Mouse (Mus musculus) neural tube, embryonic 11.5 days (tissue): ENCODE measurements around the gene Cypt3. TPM values are rescaled to one million over a fixed set of nuclear protein-coding genes. Genes with fewer than 3 reads are reported as not detected.

Experiments used
- ATAC-seq: fragments of 200-750 bp; cut with Nextera tagmentation; 2 replicates; pipeline ENCODE4 v1.8.0; 2017; ENCODE audit warnings: moderate number of reproducible peaks, mild to moderate bottlenecking, moderate TSS enrichment, moderate library complexity; ENCODE audit not compliant: insufficient read depth, low FRiP score, low TSS enrichment
- DNase-seq: peaks from one replicate; pipeline ENCODE4 v3.0.0-alpha.2; 2015; ENCODE audit warnings: low spot score
- H3K27ac ChIP-seq: fragments of 300-500 bp; sonication (generic); 2 replicates; pipeline ENCODE4 v1.5.1; 2014; ENCODE audit warnings: low read depth, mild to moderate bottlenecking, low read length
- H3K27me3 ChIP-seq: fragments of 300-500 bp; sonication (generic); 2 replicates; pipeline ENCODE4 v1.6.1; 2014; ENCODE audit warnings: mild to moderate bottlenecking, low read length, mixed read lengths; ENCODE audit not compliant: control insufficient read depth, insufficient read depth
- H3K36me3 ChIP-seq: fragments of 300-500 bp; sonication (generic); 2 replicates; pipeline ENCODE4 v1.6.1; 2014; ENCODE audit warnings: mild to moderate bottlenecking, low read length, moderate library complexity, mixed read lengths; ENCODE audit not compliant: control insufficient read depth, insufficient read depth
- H3K4me1 ChIP-seq: fragments of 300-500 bp; sonication (generic); 2 replicates; pipeline ENCODE4 v1.6.1; 2014; ENCODE audit warnings: low read length, mixed read lengths; ENCODE audit not compliant: control insufficient read depth, insufficient read depth
- H3K4me2 ChIP-seq: fragments of 300-500 bp; sonication (generic); 2 replicates; pipeline ENCODE4 v1.6.1; 2014; ENCODE audit warnings: low read depth, mild to moderate bottlenecking, moderate library complexity
- H3K4me3 ChIP-seq: fragments of 300-500 bp; sonication (generic); 2 replicates; pipeline ENCODE4 v1.5.1; 2014; ENCODE audit warnings: low read depth, low read length
- H3K9ac ChIP-seq: fragments of 300-500 bp; sonication (generic); 2 replicates; pipeline ENCODE4 v1.6.1; 2014; ENCODE audit warnings: mild to moderate bottlenecking, low read length
- H3K9me3 ChIP-seq: fragments of 300-500 bp; sonication (generic); 2 replicates; pipeline ENCODE4 v1.6.1; 2016; ENCODE audit warnings: low read length; ENCODE audit not compliant: control insufficient read depth
- WGBS: fragments of 180-500 bp; shearing (Covaris S2); extraction: QIAGEN DNeasy Blood & Tissue Kit; methylation state at CpG from one replicate; pipeline ENCODE4 v1.1.7; 2014; 5-methylcytosine and 5-hydroxymethylcytosine counted together
- polyA plus RNA-seq: library from polyadenylated mRNA; unstranded; fragments of >200 nt; fragmentation: Nextera tagmentation; extraction: Ambion mirVana; gene quantifications from 2 replicates; pipeline ENCODE4 v1.2.1, GENCODE M21; 2014

Gene Cypt3
- not detected in 2 replicates for polyA plus RNA-seq

DNA sequence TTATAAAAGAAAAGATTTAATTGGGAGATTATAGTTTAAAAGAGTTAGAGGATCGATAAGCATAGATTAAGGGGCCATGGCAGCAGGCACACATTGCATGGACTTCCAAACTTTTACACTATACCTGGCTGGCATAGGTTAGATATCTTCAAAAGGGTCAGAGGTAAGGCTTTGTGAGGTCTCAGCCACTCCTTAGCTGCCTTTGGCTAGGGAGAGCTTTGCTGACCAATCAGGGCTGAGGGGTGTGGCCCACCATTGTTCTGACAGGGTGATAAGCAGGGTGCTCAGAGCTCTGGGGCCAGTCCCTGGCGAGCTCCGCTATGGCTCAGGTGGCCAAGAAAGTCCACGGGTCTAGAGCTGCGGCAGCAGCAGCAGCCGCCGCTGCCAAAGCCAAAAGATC is at the start of gene Cypt3:
Cypt3 (plus strand) TSS at position 301 of the 400 bp plus-strand sequence.
- H3K36me3 ChIP-seq, result no peaks in the 10 kb centered on the region
- H3K27me3 ChIP-seq, result no peaks in the 10 kb centered on the region
- DNase-seq (no peak), ATAC-seq (no peak)
- no peak within 1 kb of the TSS for H3K9ac ChIP-seq
- no peak within 1 kb of the TSS for H3K27ac ChIP-seq
- no peak within 1 kb of the TSS for H3K4me2 ChIP-seq
- H3K4me1 ChIP-seq, result no peaks in the 10 kb centered on the region
- WGBS, result 78% methylated on average over 7 of the region's 7 CpGs
- H3K4me3 ChIP-seq, result no peak within 1 kb of the TSS
- no peaks in the 10 kb centered on the region for H3K9me3 ChIP-seq

DNA sequence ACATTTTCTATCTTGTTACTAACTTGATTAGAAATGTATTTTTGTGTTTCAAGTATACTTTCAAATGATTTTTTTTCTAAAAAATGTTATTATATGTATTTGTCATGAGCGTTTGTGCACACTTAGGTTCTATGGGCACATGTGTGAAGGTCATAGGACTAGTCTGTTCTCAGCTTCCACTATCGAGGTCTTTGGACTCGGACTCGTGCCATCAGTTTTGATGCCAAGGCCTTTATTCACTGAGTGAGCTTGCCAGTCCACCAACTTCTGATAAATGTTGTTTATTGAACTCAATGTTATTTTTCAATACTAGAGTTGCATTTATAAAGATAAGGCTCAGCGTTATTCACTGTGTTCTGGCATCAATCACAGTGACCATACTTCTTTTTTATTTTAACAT is 42.9 kb upstream of the Cypt3 start:
- Histone ChIP-seq H3K27ac (no peak overlapping the region), H3K4me3 (no peak overlapping the region), H3K9me3 (no peaks in the 10 kb centered on the region), H3K4me1 (no peaks in the 10 kb centered on the region), H3K36me3 (no peaks in the 10 kb centered on the region), H3K4me2 (no peak overlapping the region), H3K9ac (no peak overlapping the region), H3K27me3 (no peaks in the 10 kb centered on the region)
- 88% methylated on average over 5 of the region's 5 CpGs for WGBS
- ATAC-seq (no peak), DNase-seq (no peak)

DNA sequence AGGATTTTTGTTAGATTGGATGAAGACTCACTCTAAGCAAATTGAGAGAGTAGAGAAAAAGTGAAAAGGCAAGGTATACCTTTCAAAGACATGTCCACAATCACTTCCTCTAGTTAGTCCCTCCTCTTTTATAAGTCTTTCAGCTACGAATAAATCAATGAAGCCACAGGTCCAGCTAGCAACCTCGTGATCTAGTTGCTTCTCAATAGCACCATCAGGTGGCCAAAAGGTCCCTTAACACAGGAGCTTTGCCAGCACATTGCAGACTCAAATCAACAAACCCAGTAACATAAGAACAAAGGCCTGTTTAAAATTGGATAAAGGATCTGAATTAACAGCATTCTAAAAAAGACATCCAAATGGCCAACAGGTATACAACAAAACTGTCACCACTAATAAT is 30.0 kb upstream of the Cypt3 start:
- no peaks in the 10 kb centered on the region for H3K36me3 ChIP-seq
- H3K4me3 ChIP-seq, result no peak overlapping the region
- DNase-seq (peak; percentile 14), ATAC-seq (no peak)
- WGBS, result 33% methylated on average over 2 of the region's 2 CpGs
- no peak overlapping the region for H3K27ac ChIP-seq
- no peaks in the 10 kb centered on the region for H3K4me1 ChIP-seq
- H3K4me2 ChIP-seq, result no peak overlapping the region
- H3K9me3 ChIP-seq, result no peaks in the 10 kb centered on the region
- H3K27me3 ChIP-seq, result no peaks in the 10 kb centered on the region
- H3K9ac ChIP-seq, result no peak overlapping the region

DNA sequence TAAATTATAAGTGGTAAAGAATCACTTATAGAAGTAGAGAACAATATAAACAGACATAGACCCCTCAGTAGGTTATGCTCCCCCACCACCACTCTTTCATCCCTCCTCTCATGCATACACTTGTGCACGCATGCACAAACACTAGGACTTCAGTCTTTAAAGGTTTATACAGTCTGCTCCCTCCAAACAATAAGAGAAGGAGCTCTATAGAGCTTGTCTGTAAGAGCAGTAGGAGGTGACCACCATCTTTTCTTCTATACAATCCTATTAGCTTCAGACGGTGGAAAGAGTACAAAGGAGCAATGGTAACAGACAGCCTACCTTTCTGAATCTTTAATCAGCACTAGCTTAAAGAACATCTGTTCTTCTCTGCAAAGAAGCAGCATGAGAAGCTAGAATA is 1.8 kb upstream of the Cypt3 start:
- ATAC-seq (no peak), DNase-seq (no peak)
- H3K4me1 ChIP-seq, result no peaks in the 10 kb centered on the region
- H3K27me3 ChIP-seq, result no peaks in the 10 kb centered on the region
- H3K36me3 ChIP-seq, result no peaks in the 10 kb centered on the region
- no peaks in the 10 kb centered on the region for H3K9me3 ChIP-seq
- H3K9ac ChIP-seq, result no peak overlapping the region
- no peak overlapping the region for H3K4me3 ChIP-seq
- WGBS, result 49% methylated on average over 2 of the region's 2 CpGs
- H3K4me2 ChIP-seq, result no peak overlapping the region
- H3K27ac ChIP-seq, result no peak overlapping the region

DNA sequence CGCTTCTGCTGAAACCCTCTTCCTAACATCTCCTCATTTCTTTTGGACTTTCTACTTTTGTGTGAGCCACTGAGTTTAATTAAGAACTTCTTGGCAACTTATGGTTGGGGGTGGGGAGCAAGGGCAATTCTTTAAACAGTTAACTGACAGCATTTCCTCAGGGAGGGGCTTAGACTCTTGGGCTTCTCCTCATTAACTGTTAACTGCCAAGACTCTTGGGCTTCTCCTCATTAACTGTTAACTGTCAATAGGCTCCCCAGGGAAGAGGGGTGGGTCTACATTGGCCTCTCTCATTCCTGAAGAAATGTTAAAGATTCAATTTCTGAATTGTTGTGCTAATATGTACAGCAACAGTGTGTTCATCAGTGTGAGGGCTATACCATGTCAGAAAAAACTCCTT is 6.3 kb downstream of the Cypt3 start:
- Histone ChIP-seq H3K27ac (no peak overlapping the region), H3K9me3 (no peaks in the 10 kb centered on the region), H3K27me3 (no peaks in the 10 kb centered on the region), H3K4me1 (no peaks in the 10 kb centered on the region), H3K4me3 (no peak overlapping the region), H3K9ac (no peak overlapping the region), H3K4me2 (no peak overlapping the region), H3K36me3 (no peaks in the 10 kb centered on the region)
- WGBS, result 84% methylated on average over 1 of the region's 1 CpGs
- ATAC-seq (no peak), DNase-seq (no peak)

DNA sequence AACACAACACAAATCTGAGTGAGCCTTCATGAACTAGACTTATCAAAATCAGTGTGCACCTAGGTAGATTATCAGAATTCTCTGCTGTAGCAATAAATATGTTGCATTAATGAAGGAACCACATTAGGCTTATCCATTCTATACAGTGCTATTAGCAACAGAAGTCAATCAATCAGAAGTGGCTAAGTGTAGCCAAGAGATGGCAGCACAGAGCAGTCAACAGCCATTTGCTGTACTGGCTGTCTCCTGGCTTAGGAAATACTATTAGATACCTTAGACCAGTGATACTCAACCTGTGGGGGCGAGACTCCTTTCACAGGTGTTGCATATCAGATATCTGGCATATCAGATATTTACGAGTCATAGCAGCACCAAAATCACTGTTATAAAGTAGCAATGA is 41.2 kb downstream of the Cypt3 start:
- WGBS, result 67% methylated on average over 2 of the region's 2 CpGs
- Histone ChIP-seq H3K27ac (no peak overlapping the region), H3K4me2 (no peak overlapping the region), H3K9me3 (no peaks in the 10 kb centered on the region), H3K4me1 (no peaks in the 10 kb centered on the region), H3K9ac (no peak overlapping the region), H3K36me3 (no peaks in the 10 kb centered on the region), H3K4me3 (no peak overlapping the region), H3K27me3 (no peaks in the 10 kb centered on the region)
- ATAC-seq, result no peak
- no peak for DNase-seq

Other genes with a start within 250 kb of the Cypt3 start
- 52.3 and 53.5 TPM in 2 replicates for gene Ubqln2, start 60.4 kb upstream of the Cypt3 start, polyA plus RNA-seq
- gene Kctd12b, start 137.8 kb downstream of the Cypt3 start, polyA plus RNA-seq, result 2.9 and 3.4 TPM in 2 replicates
- 65.8 and 66.6 TPM in 2 replicates for gene Nbdy, start 165.0 kb downstream of the Cypt3 start, polyA plus RNA-seq